8 mouse cellular contexts compared by ENCODE assay signal in the genomic region with DNA sequence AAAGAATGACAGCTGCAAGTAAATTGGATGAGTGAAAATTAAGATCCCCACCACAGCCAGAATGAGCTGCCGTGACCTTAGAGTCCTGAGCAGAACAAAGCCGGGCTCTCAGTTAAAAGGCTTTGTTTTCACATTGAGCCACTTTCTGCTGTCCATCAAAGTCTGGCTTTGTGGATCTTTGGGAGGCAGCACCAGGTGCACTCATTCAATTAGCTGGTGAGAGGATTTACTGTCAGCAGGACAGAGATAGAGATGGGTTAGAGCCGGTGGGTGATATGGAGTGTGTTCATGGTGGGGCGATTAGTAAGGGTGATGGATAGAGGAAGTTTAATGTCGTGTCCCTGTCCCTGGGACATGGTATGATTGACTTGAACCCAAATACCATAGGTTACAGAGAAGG.
DNase-seq lines count a peak whose midpoint lies in the region; ATAC-seq lines count a peak whose summit lies in the region.

No protein-coding gene starts in this region.

- no peaks in the 10 kb centered on the region for H3K27me3 ChIP-seq in kidney, embryonic 15.5 days
- no peaks in the 10 kb centered on the region for H3K27me3 ChIP-seq in embryonic facial prominence, embryonic 13.5 days
- no peaks in the 10 kb centered on the region for H3K27me3 ChIP-seq in limb, embryonic 10.5 days (ENCODE audit: low read depth, poor library complexity, severe bottlenecking)
- H3K27me3 ChIP-seq in neural tube, embryonic 15.5 days (replicated peaks), result no peaks in the 10 kb centered on the region

- no peaks in the 10 kb centered on the region for H3K9me3 ChIP-seq in kidney, embryonic 15.5 days (replicated peaks)
- no peaks in the 10 kb centered on the region for H3K9me3 ChIP-seq in embryonic facial prominence, embryonic 13.5 days
- H3K9me3 ChIP-seq in limb, embryonic 10.5 days (replicated peaks), result no peaks in the 10 kb centered on the region
- H3K9me3 ChIP-seq in neural tube, embryonic 15.5 days (replicated peaks), result no peaks in the 10 kb centered on the region

- no peak overlapping the region for H3K27ac ChIP-seq in kidney, embryonic 15.5 days
- no peak overlapping the region for H3K27ac ChIP-seq in embryonic facial prominence, embryonic 13.5 days
- H3K27ac ChIP-seq in limb, embryonic 10.5 days, result no peak overlapping the region
- H3K27ac ChIP-seq in neural tube, embryonic 15.5 days (replicated peaks), result no peak overlapping the region

- whole genome bisulfite sequencing in kidney, embryonic 15.5 days, result 14% methylated on average over 5 of the region's 5 CpGs
- 11% methylated on average over 5 of the region's 5 CpGs for WGBS in embryonic facial prominence, embryonic 13.5 days
- 18% methylated on average over 5 of the region's 5 CpGs for WGBS in limb, embryonic 10.5 days
- WGBS in neural tube, embryonic 15.5 days, result 4% methylated on average over 5 of the region's 5 CpGs

- peaks cover 4% of the 10 kb centered on the region; the same call in 1 of the 2 replicates for H3K4me1 ChIP-seq in kidney, embryonic 15.5 days
- H3K4me1 ChIP-seq in embryonic facial prominence, embryonic 13.5 days, result peaks cover 4% of the 10 kb centered on the region; the same call in 1 of the 2 replicates
- peaks cover 5% of the 10 kb centered on the region; the same call in 1 of the 2 replicates for H3K4me1 ChIP-seq in limb, embryonic 10.5 days
- peaks cover 10% of the 10 kb centered on the region for H3K4me1 ChIP-seq in neural tube, embryonic 15.5 days

- ATAC-seq in kidney, embryonic 15.5 days (replicated peaks; ENCODE audit: low FRiP score), result peak; percentile 58; the same call in 1 of the 2 replicates
- no peak for ATAC-seq in embryonic facial prominence, embryonic 13.5 days (ENCODE audit: insufficient number of reproducible peaks, insufficient read depth, low FRiP score, low TSS enrichment, low read depth)
- ATAC-seq in neural tube, embryonic 15.5 days (ENCODE audit: low FRiP score), result peak; percentile 50; the same call in 1 of the 2 replicates
- no peak for ATAC-seq in CD4-positive, CD25-positive, alpha-beta regulatory T cell, adult 4 months

- H3K36me3 ChIP-seq in kidney, embryonic 15.5 days, result no peaks in the 10 kb centered on the region
- H3K36me3 ChIP-seq in embryonic facial prominence, embryonic 13.5 days, result no peaks in the 10 kb centered on the region
- no peaks in the 10 kb centered on the region for H3K36me3 ChIP-seq in limb, embryonic 10.5 days
- no peaks in the 10 kb centered on the region for H3K36me3 ChIP-seq in neural tube, embryonic 15.5 days

- peak overlapping the region; percentile 57 for H3K4me2 ChIP-seq in kidney, embryonic 15.5 days
- peak overlapping the region; percentile 56 for H3K4me2 ChIP-seq in embryonic facial prominence, embryonic 13.5 days
- H3K4me2 ChIP-seq in neural tube, embryonic 15.5 days, result peak overlapping the region; percentile 55

- peak overlapping the region; percentile 30 for H3K4me3 ChIP-seq in kidney, embryonic 15.5 days (replicated peaks)
- H3K4me3 ChIP-seq in embryonic facial prominence, embryonic 13.5 days, result peak overlapping the region; percentile 34; the same call in 1 of the 2 replicates
- H3K4me3 ChIP-seq in limb, embryonic 10.5 days, result peak overlapping the region; percentile 40; the same call in 1 of the 2 replicates
- H3K4me3 ChIP-seq in neural tube, embryonic 15.5 days (replicated peaks), result peak overlapping the region; percentile 38

- DNase-seq in kidney, adult 11 months, result no peak
- no peak for DNase-seq in limb, embryonic 10.5 days (ENCODE audit: low spot score)
- no peak for DNase-seq in T-cell, adult 2 months (ENCODE audit: low spot score)
- no peak for DNase-seq in layer of hippocampus, adult 8-10 months (ENCODE audit: low spot score in 2 of 2)

- no peak overlapping the region for H3K9ac ChIP-seq in kidney, embryonic 15.5 days
- H3K9ac ChIP-seq in embryonic facial prominence, embryonic 13.5 days, result no peak overlapping the region
- H3K9ac ChIP-seq in neural tube, embryonic 15.5 days (replicated peaks), result no peak overlapping the region

Comparison
In these comparisons a context has a peak if more than half of its experiments do, and no peak if none do; other contexts are left out.
1. ATAC-seq: peak in kidney, embryonic 15.5 days (single experiment) and neural tube, embryonic 15.5 days (single experiment); none in embryonic facial prominence, embryonic 13.5 days (single experiment) and CD4-positive, CD25-positive, alpha-beta regulatory T cell, adult 4 months (single experiment).
2. Peak in every context shown above with its lines, with median percentiles within 50 percentile points of each other: H3K4me2 ChIP-seq and H3K4me3 ChIP-seq.